Mouse (Mus musculus) WW6 (cell line): ENCODE data around the gene Ppp2r5d.

Experiments used
- DNase-seq: peaks from one replicate; pipeline ENCODE4 v3.0.0-alpha.2; 2013; ENCODE audit warnings: low read depth, low spot score

Gene Ppp2r5d

DNA sequence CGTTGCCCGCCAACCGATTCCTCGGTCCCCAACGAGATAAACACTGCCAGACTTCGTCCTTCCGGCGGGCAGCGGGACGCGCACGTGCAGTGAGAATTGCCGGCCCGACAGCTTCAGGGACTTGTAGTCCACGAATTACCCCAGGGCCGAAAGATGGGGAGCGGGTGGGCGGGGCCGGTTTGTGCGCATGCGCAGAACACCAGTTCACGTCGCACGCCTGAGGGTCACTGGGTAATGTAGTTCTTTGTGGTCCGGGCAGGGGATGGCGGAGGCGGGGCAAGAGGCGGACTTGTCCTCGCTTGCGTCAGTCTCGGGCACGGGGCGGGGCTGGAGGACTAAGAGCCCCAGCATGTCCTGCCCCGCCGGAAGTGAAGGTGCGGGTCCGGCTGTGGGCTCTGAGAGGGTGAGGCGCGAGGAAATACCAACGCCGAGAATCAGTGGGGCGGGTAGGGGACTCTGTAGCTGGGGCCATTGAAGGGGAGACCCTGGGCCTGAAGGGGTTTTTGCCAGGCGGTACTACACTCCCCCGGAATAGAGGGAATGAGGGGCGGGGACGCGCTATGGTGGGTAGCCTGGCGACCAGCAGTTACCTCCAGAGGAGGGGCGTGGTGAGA, 24.0 kb downstream of the Ppp2r5d start, which contains the start of gene Klhdc3:
TSS of gene Klhdc3 (minus strand) at position 155 of the 614 bp plus-strand sequence.
- DNase-seq: peak; percentile 95

DNA sequence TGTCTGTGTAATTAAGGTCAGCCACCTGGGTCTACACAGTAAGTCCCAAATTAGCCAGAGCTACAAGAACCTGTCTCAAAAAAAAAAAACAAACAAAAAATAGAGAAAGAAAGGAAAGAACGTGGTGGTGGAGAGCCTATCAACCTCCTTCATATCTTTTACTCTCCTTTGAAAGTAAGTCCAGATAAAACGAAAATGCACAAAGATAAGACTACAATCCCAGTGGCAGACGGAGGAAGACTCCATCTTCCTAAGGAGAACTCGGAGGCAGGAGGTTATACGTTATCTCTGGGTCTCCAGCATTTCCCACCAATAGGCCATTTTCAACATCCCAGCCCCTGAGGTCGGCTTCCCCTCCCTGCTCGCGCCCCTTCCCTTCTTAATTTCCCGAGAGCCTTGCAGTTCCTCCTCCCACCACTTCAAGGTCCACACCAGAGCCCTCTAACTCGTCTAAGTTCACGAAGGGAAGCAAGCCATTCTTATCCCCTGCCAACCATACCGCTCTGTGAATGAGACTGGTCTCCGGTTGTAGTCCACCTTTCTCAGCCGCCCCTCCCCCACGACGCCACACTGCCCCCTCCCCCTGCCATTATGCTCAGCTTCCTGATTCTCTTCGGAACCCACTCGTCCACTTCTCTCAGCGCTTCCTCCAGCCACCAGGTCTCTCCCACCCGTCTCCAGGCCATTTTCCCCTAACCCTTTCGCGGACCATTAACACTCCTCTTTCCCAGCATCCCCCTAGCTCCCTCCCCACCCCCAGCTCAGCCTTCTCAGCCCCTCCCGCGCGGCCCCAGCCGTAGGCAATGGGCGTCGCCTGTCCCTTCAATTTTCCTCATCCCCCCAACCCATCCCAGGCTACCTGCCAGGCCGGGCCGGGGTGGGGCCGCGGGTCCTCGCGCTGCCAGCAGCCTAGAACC, 24.8 kb downstream of the Ppp2r5d start:
- DNase-seq: peak; percentile 31

DNA sequence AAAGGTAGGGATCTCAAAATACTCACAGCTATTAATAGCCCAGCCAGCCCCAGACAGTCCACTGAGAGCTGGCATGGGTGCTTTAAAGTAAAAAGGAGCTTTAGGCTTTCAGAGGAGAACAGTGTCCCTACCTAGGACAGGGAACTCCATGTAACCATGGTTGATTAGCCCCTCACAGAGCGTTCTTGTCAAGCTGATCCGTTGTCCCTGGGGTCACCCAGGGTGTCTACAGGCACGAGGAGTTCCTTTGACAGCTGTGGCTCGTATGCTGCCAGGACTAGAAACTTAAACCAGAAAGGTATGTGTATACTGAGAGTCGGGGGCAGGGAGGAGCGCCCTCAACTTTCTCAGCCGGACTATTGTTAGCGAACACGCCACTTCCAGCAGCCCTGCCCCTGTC, 26.0 kb downstream of the Ppp2r5d start:
- no peak for DNase-seq

DNA sequence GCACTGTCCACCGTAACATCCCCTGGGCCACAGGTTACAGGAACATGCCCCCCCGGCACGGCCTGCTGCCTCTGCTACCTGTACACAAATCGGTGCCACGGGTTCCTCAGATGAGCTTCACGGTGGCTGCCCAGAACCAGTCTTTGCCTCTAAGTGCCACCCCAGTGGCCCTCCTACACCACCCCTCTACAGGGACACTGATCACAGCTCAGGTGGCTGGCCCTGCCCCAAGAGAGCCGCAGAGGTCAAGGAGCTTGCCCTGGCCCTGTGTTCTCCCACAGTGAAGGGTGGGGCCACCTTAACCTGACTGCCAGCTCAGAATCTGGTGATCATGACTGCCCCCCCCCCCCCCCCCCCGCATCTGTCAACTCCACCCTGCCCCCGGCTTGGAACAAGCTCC, 26.5 kb downstream of the Ppp2r5d start, which contains the start of gene Mea1:
TSS of gene Mea1 (plus strand) at position 378 of the 400 bp plus-strand sequence.
- no peak for DNase-seq

DNA sequence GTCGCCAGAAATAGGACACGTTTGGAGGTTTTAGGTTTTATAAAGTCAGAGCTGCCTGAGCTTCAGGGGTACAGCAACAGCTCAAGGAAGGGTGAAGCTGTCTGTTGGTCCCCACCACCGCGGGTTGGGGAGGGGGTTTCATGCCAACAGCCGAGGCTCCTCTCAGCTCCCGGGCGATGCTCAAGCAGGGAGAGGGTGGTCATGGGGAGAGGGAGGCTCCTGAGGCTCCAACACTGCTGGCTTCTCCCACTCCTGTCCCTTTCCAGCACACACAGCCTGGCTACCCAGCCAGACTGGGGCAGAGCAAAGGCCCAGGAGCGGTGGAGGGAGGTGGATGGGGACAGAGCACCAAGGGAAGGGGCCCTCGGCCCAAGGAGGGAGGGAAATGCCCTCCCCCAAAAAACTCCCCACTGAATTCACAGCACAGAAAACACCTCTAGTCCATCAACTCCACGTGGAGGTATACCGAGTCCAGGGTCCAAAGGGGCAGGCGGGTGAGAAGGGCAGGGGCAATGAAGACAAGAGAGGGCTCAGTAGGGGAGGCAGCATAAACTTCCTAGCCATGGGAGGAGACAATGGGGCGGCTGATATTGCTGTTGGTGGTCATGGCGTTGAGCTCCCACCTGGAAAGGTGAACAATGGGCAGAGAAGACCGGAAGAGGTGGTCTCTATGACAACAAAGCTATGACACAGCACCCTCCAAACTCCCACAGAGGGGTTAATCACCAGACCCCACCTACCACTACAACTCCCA, 30.2 kb downstream of the Ppp2r5d start:
- DNase-seq: no peak

DNA sequence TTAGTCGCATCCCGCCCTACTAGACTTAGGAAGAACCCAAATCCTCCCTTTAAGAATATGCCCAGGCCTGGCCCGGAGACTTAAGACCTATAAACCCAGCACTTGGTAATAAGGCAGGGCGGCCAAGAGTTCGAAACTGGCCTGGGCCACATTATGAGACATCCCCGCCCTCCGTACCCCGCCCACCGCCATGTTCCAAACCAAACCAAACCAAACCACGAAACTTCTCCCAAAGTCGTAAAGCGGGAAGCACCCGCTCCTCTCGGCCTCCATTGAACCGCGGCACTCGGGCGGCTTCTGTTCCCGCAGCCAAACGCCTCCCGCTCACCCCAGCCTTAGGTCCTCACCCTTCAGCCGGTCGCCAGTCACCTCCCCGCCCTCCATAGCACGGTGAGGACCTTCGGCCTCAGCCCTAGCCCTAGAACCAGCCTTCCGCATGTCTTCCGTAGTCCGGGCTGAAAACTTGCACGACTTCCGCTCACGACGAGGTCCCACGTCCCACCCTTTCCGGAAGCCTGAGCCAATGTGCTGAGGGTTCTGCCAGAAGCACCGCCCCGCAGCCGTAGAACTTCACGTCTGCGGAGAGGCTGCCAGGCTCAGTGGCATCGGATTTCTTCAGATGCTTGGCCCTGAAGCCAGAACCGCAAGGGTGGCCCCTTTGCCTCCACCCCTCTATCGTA, 30.9 kb downstream of the Ppp2r5d start, which contains the start of gene Rrp36:
TSS of gene Rrp36 (minus strand) at position 503 of the 680 bp plus-strand sequence.
- peak; percentile 84 for DNase-seq

DNA sequence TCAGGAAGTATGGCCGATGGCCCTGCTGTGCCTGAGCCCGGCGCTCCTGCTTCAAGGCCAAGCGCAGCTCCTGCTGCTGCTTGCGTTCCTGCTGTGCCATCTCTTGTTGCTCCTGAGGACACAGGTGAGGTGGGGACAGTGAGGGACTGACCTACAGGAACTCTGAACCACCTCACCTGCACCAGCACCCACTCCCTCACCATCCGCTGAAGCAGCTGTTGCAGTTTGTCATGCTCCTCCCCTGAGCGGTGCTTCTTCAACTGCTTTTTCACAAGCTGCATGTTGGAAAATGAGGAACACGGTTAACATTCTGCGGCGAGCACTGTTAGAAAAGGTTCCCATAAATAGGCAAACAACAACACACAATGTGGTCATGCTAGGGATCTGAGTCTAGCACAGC, 35.0 kb downstream of the Ppp2r5d start:
- no peak for DNase-seq

DNA sequence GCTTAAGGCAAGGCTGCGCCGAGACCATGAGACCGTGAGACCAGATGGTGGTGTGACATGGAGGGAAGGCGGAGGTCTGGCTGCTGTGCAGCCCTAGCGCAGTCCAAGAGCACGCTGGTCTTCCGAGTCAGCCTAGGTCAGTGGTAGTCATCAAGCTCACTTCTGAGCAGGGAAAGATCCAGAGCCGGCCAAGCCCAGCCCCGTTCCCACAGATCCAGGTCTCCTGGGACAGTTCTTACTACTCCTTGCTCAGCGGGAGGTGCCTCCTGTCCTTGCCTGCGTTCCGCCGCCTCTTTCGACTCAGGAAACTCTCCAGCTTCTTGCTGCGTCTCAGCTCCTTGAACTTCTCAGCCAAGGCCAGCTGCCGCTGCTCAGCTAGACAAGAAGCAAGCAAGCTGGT, 37.2 kb downstream of the Ppp2r5d start:
- DNase-seq: no peak

DNA sequence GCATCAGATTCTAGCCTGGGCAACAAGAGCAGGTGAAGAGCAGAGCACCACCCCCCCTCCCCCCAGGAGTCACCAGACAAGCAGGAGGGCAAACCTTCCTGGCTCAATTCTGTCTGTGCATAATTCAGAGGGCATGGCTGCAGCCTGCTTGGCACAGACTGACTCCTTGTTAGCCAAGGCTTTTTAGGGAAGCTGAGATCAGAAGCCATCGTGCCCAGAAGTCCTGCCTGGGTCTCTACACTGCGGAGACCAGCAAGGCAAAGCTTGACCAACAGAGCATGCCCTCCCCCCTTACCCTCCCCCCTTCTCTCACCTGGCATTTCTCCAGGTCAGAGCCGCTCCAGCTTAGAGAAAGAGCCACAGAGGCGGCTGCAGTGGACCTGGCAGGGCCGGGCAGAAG, 42.2 kb downstream of the Ppp2r5d start:
- no peak for DNase-seq

DNA sequence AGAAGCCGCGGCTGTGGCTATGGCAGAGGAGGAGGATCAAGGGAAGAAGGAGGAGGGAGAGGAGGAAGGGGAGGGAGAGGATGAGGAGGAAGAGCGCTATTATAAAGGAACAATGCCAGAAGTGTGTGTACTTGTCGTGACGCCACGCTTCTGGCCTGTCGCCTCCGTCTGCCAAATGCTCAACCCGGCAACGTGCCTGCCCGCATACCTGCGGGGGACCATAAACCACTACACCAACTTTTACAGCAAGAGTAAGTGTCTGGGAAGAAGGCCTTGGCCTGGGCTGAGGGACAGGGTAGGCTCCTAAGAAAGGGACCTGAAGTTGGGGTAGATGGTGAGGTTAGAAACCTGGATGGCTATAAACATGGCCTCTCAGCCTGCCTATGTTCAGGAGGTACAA, 42.9 kb downstream of the Ppp2r5d start:
- DNase-seq: no peak

DNA sequence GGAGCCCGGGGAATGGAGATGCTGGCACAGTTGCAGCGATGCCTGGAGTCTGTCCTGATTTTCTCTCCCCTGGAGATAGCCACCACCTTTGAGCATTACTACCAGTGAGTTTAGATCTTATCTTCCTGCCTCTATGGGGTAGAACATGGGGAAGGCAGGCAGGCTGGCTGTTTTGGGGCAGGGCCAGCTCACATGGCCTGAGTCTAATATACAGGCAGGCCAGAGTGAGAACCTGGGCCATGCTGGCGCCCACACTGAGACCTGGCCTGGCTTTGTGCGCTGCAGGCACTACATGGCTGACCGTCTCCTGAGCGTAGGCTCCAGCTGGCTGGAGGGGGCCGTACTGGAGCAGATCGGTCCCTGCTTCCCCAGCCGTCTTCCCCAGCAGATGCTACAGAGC, 43.6 kb downstream of the Ppp2r5d start:
- DNase-seq: no peak

DNA sequence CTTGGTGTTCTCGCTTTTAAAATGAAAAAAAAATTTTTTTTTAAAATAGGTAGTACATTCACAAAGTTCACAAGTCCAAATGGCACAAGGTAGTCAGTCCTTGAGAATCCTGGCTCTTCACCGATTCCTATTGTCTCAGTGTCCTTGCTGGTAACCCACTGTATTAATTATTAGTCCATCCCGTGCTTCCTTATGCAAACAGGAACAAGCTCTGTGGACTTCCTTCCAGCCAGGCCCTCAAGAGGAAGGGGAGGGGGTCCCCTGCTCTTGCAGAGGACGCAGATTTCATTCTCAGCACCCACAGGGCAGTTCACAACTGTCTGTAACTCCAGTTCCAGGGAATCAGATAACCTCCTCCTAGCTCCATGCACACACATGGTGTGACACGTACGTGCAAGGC, 48.9 kb downstream of the Ppp2r5d start:
- DNase-seq: no peak

DNA sequence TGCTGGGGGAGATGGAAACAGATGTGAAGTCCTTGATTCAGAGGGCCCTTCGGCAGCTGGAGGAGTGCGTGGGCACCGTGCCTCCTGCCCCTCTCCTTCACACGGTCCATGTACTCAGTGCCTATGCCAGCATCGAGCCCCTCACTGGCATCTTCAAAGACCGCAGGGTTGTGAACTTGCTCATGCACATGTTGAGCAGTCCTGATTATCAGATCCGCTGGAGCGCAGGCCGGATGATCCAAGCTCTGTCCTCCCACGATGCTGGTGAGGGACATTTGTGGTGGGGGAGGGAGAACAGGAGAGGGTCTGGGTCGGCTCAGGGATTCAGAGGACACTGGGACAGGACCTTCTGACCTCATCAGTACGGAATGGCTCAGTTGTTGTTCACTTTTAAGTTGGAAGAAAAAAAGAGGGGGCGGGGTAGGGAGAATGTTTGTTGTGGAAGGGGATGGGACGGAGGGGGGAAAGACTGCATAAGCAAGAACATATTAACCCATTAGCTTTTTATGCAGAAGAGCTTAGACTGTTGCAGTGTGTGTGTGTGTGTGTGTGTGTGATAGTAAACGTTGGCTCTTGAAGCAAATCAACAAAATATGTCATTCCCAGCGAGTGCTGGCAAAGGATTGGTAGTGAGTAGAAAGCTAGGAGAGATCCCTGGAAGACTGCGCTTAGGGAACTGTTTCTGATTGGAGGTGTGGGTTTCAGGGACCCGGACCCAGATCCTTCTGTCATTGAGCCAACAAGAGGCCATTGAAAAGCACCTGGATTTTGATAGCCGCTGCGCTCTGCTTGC, 53.0 kb downstream of the Ppp2r5d start:
- no peak for DNase-seq

DNA sequence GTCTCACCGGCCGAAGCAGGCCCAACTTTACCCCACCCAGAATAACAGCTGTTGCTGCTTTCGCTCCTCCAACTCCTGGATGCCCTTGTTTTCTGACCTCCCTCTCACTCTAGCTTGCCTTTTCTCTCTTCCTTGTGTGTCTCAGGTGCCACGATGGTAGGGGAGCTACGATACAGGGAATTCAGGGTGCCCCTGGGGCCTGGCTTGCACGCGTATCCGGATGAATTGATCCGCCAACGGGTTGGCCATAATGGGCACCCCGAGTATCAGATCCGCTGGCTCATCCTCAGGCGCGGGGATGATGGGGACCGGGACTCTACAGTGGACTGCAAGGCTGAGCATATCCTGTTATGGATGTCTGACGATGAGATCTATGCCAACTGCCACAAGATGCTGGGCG, 53.6 kb downstream of the Ppp2r5d start:
- DNase-seq: no peak

DNA sequence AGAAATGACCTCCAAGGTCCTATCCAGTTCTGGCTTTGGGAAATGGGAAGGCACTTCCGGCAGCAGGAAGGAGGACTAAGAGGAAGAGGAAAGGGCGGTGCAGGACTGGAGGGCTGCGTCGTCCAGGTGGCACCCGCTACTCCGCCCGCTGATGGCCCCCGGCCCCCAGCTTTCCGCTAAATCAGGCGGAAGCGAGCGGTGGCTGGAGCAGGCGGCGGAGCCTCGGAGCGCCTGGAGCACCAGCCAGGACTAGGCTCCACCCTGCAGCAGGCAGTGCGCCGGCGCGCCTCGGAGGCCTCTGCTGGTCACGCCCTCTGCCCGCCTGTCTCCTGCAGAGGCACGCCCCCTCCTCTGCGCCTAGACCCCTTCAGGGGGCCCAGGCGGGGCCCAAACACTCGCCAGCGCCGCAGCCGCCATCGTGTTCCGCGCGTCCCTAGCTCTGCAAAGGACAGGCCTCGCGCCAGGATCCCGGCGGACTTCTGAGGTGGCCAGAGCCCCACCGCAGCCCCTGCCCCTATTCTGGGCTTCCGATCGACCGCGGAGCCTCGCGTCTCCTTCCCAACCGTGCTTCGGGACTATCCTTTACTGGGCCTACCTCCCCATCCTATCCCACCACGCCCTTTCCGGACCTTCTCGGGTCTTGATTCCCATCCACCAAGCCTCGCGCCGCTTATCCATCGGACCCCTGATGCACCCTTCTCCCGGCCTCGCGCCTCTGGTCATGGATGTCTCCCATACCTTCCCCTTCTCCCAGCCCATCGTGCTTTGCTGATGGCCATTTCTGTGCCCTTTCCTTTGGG, 54.5 kb downstream of the Ppp2r5d start, which contains the start of gene Cul7:
TSS of gene Cul7 (plus strand) at position 106 of the 800 bp plus-strand sequence.
- peak; percentile 74 for DNase-seq

DNA sequence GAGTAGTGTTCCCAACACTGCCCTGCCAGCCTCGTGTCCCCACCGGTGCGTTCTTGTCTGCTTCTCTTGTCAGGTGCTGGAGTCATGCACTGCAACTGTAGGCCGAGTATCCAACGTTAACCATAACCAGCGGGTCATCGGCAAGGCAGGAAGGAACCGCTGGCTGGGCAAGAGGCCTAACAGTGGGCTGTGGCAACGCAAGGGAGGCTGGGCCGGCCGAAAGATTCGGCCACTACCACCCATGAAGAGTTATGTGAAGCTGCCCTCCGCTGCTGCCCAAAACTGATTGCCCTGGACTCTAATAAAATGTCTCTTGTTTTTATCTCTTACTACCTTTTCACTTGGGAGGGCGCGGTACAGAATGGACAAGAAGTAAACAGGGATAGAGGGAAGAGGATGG, 55.1 kb downstream of the Ppp2r5d start:
- DNase-seq: no peak

DNA sequence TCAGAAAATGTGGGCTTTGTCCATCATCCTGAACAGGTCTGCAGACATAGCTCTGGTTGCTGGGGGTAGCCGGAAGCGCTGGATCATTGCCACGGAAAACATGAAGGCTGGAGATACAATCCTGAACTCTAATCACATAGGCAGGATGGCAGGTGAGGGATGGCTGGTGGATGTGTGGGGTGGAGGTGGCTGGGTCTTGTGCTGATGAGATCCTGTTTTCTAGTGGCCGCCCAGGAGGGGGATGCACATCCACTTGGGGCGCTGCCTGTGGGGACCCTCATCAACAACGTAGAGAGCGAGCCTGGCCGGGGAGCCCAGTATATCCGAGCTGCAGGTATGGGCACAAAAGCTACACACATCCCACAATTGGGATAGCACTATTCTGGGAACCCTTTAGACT, 56.5 kb downstream of the Ppp2r5d start:
- no peak for DNase-seq

DNA sequence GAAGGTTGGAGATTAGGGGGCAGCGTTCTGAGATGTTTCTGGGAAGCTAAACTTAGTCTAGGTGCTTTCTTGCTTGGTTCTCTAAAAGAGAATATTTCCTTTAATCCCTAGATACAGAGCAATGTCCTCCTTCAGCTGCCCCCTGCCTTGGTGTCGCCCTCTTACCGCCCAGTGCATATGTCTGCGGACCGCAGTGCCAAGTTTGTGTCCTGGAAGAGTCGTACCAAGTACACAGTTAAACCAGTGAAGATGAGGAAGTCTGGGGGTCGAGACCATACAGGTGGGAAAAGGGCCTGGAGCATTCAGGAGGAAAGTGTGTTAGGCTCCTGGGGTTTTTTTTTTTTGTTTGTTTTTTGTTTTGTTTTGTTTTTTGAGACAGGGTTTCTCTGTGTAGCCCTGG, 57.6 kb downstream of the Ppp2r5d start:
- no peak for DNase-seq

DNA sequence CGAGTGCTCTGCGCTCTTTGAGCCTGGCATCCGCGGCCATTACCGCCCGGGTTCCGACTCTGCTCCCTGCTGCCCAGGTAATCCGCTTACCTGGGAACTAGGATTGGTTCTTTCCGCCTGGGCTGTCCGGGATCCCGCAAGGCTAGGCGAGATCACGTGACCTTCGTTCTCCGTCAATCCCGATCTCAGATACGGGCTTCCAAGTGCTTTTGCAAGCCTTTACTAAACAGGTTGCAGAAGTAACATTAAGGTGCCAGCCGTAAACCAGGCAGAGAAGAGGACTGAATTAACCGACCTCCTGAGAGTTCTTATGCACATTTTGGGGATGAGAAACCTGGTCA, 58.6 kb downstream of the Ppp2r5d start:
- no peak for DNase-seq
